Mouse (Mus musculus): ENCODE results near the gene Pld1. TPM values are rescaled to one million over a fixed set of nuclear protein-coding genes. Genes with fewer than 3 reads are reported as not detected.
A peak's percentile ranks its signal among the peaks of the same experiment; 100 is the strongest.

The Pld1 gene
- total and polyA plus RNA-seq, 2 experiments from 2014 or later, result 5.0 to 6.7 TPM

- ATAC-seq (ENCODE audit: low FRiP score), result peak; percentile 66
- peak; percentile 90 for TF ChIP-seq CTCF (IDR thresholded peaks at IDR 0.05)
- no peaks in the 10 kb centered on the region for H3K9me3 ChIP-seq (ENCODE audit: low read length)
- no peaks in the 10 kb centered on the region for H3K27me3 ChIP-seq (ENCODE audit: insufficient read depth, low read length)
- H3K4me1 ChIP-seq (ENCODE audit: insufficient read depth, low read length), result no peaks in the 10 kb centered on the region
- peak; percentile 91 for DNase-seq (ENCODE audit: low spot score)
- H3K36me3 ChIP-seq (ENCODE audit: insufficient read depth, low read length), result no peaks in the 10 kb centered on the region
- H3K9ac ChIP-seq (replicated peaks; ENCODE audit: low read length, poor library complexity, severe bottlenecking), result no peak overlapping the region
- H3K4me3 ChIP-seq (ENCODE audit: low read depth, low read length), result no peak overlapping the region
- H3K27ac ChIP-seq (ENCODE audit: low read depth, low read length), result no peak overlapping the region; the same call in 1 of the 2 replicates
- H3K4me2 ChIP-seq (ENCODE audit: low read depth, low read length, poor library complexity, severe bottlenecking), result no peak overlapping the region
- WGBS, result 42% methylated on average over 7 of the region's 7 CpGs
Observed at GRCm38 (mm10) chr3:27982436-27983017, 44.0 kb downstream of the Pld1 start.

GRCm38 (mm10) chr3:27983274-27983673 is 44.8 kb downstream of the Pld1 start:
- TF ChIP-seq CTCF (IDR thresholded peaks at IDR 0.05), result no peak
- Histone ChIP-seq H3K4me1 (ENCODE audit: insufficient read depth, low read length) (no peaks in the 10 kb centered on the region), H3K27me3 (ENCODE audit: insufficient read depth, low read length) (no peaks in the 10 kb centered on the region), H3K9me3 (ENCODE audit: low read length) (no peaks in the 10 kb centered on the region), H3K4me3 (ENCODE audit: low read depth, low read length) (no peak overlapping the region), H3K4me2 (ENCODE audit: low read depth, low read length, poor library complexity, severe bottlenecking) (no peak overlapping the region), H3K9ac (replicated peaks; ENCODE audit: low read length, poor library complexity, severe bottlenecking) (no peak overlapping the region), H3K36me3 (ENCODE audit: insufficient read depth, low read length) (no peaks in the 10 kb centered on the region), H3K27ac (ENCODE audit: low read depth, low read length) (peak overlapping the region; percentile 27; the same call in 1 of the 2 replicates)
- WGBS, result 82% methylated on average over 2 of the region's 2 CpGs
- ATAC-seq (ENCODE audit: low FRiP score) (no peak), DNase-seq (ENCODE audit: low spot score) (no peak)

- no peaks in the 10 kb centered on the region for H3K4me1 ChIP-seq (ENCODE audit: insufficient read depth, low read length)
- H3K27me3 ChIP-seq (ENCODE audit: insufficient read depth, low read length), result no peaks in the 10 kb centered on the region
- TF ChIP-seq CTCF (IDR thresholded peaks at IDR 0.05), result no peak
- 0 out of 2 replicates have a peak overlapping the region, but pooled peaks have one; percentile 29 for H3K9ac ChIP-seq (replicated peaks; ENCODE audit: low read length, poor library complexity, severe bottlenecking)
- peak overlapping the region; percentile 55; the same call in 1 of the 2 replicates for H3K27ac ChIP-seq (ENCODE audit: low read depth, low read length)
- ATAC-seq (ENCODE audit: low FRiP score) (peak; percentile 92), DNase-seq (ENCODE audit: low spot score) (peak; percentile 96)
- no peaks in the 10 kb centered on the region for H3K36me3 ChIP-seq (ENCODE audit: insufficient read depth, low read length)
- peak overlapping the region; percentile 27 for H3K4me3 ChIP-seq (ENCODE audit: low read depth, low read length)
- WGBS, result 5% methylated on average over 14 of the region's 14 CpGs
- H3K9me3 ChIP-seq (ENCODE audit: low read length), result no peaks in the 10 kb centered on the region
- H3K4me2 ChIP-seq (ENCODE audit: low read depth, low read length, poor library complexity, severe bottlenecking), result peak overlapping the region; percentile 49
Observed at GRCm38 (mm10) chr3:27983935-27984577, 45.6 kb downstream of the Pld1 start.

GRCm38 (mm10) chr3:27984620-27985019 is 46.1 kb downstream of the Pld1 start:
- H3K9ac ChIP-seq (replicated peaks; ENCODE audit: low read length, poor library complexity, severe bottlenecking), result no peak overlapping the region

GRCm38 (mm10) chr3:27985344-27985743 is 46.8 kb downstream of the Pld1 start:
- 96% methylated on average over 5 of the region's 5 CpGs for WGBS
- DNase-seq (ENCODE audit: low spot score), result no peak
- no peak for TF ChIP-seq CTCF (IDR thresholded peaks at IDR 0.05)
- H3K4me3 ChIP-seq (ENCODE audit: low read depth, low read length), result peak overlapping the region; percentile 27; the same call in 1 of the 2 replicates
- H3K4me1 ChIP-seq (ENCODE audit: insufficient read depth, low read length), result no peaks in the 10 kb centered on the region
- no peaks in the 10 kb centered on the region for H3K9me3 ChIP-seq (ENCODE audit: low read length)
- ATAC-seq (ENCODE audit: low FRiP score), result no peak
- H3K36me3 ChIP-seq (ENCODE audit: insufficient read depth, low read length), result no peaks in the 10 kb centered on the region
- H3K4me2 ChIP-seq (ENCODE audit: low read depth, low read length, poor library complexity, severe bottlenecking), result peak overlapping the region; percentile 49; the same call in 1 of the 2 replicates
- H3K27me3 ChIP-seq (ENCODE audit: insufficient read depth, low read length), result no peaks in the 10 kb centered on the region
- no peak overlapping the region for H3K27ac ChIP-seq (ENCODE audit: low read depth, low read length)
- no peak overlapping the region for H3K9ac ChIP-seq (replicated peaks; ENCODE audit: low read length, poor library complexity, severe bottlenecking)

More at GRCm38 (mm10) chr3:27984620-27985019, 46.1 kb downstream of the Pld1 start:
- H3K36me3 ChIP-seq (ENCODE audit: insufficient read depth, low read length), result no peaks in the 10 kb centered on the region
- 0 out of 2 replicates have a peak overlapping the region, but pooled peaks have one; percentile 55 for H3K27ac ChIP-seq (ENCODE audit: low read depth, low read length)
- 38% methylated on average over 4 of the region's 4 CpGs for WGBS
- H3K4me3 ChIP-seq (ENCODE audit: low read depth, low read length), result peak overlapping the region; percentile 27; the same call in 1 of the 2 replicates
- H3K4me1 ChIP-seq (ENCODE audit: insufficient read depth, low read length), result no peaks in the 10 kb centered on the region
- no peak for TF ChIP-seq CTCF (IDR thresholded peaks at IDR 0.05)
- H3K4me2 ChIP-seq (ENCODE audit: low read depth, low read length, poor library complexity, severe bottlenecking), result peak overlapping the region; percentile 49; the same call in 1 of the 2 replicates
- no peaks in the 10 kb centered on the region for H3K27me3 ChIP-seq (ENCODE audit: insufficient read depth, low read length)
- no peaks in the 10 kb centered on the region for H3K9me3 ChIP-seq (ENCODE audit: low read length)
- ATAC-seq (ENCODE audit: low FRiP score), result no peak
- no peak for DNase-seq (ENCODE audit: low spot score)

Measured in midbrain, postnatal 0 days (tissue).